Mouse (Mus musculus) sigmoid colon, adult 10 weeks (tissue): Measurements from ENCODE around the gene Ube2d3. TPM values are rescaled to one million over a fixed set of nuclear protein-coding genes. Genes with fewer than 3 reads are reported as not detected.

Experiments used
- polyA plus RNA-seq: library from polyadenylated mRNA; stranded (reverse); fragments of 350-450 nt; fragmentation: Illumina TruSeq; extraction: RNeasy Lipid Tissue Mini Kit (QIAGEN cat#74804); gene quantifications from one replicate; pipeline ENCODE4 v1.2.3, GENCODE M21; 2014; ENCODE audit warnings: low read depth, low replicate concordance

Ube2d3 gene
- polyA plus RNA-seq = 1,586 TPM

GRCm38 (mm10) chr3:135437758-135438495 lies at the start of gene Ube2d3:
Ube2d3 (plus strand) TSS chr3:135438149.

GRCm38 (mm10) chr3:135423608-135424212 lies 14.2 kb upstream of the Ube2d3 start, which contains the start of gene Cisd2:
Cisd2 (minus strand) TSS chr3:135423925.

GRCm38 (mm10) chr3:135485128-135485899 lies 47.4 kb downstream of the Ube2d3 start, which contains the start of gene Manba:
Manba (plus strand) TSS chr3:135485611.

Other genes with a start within 250 kb of the Ube2d3 start
- 15.5 TPM for gene Cenpe, start 225.6 kb upstream of the Ube2d3 start, polyA plus RNA-seq
- 0.91 TPM for gene Bdh2, start 156.9 kb upstream of the Ube2d3 start, polyA plus RNA-seq
- gene Slc9b2, start 130.4 kb upstream of the Ube2d3 start, polyA plus RNA-seq = 0.19 TPM
- gene Slc9b1, start 90.1 kb upstream of the Ube2d3 start, polyA plus RNA-seq = 0.47 TPM
- gene Cisd2, start 14.2 kb upstream of the Ube2d3 start, polyA plus RNA-seq = 135 TPM
- gene Manba, start 47.5 kb downstream of the Ube2d3 start, polyA plus RNA-seq = 18.5 TPM